Mouse (Mus musculus) hematopoietic stem cell, adult 5-6 weeks (primary cell): ENCODE measurements around the gene Ltbp3. TPM values are rescaled to one million over a fixed set of nuclear protein-coding genes. Genes with fewer than 3 reads are reported as not detected.
A peak's percentile ranks its signal among the peaks of the same experiment; 100 is the strongest.

ENCODE experiments used
- ATAC-seq, 2 experiments: fragments of 125-278 bp in 1 of 2; replicated peaks in 1 of 2; 2 replicates each; pipeline ENCODE4 v1.8.0; 2016 to 2017; ENCODE audit warnings: inconsistent platforms in 2 of 2, mild to moderate bottlenecking in 2 of 2, moderate number of reproducible peaks in 2 of 2, low read depth in 1 of 2, moderate TSS enrichment in 1 of 2; ENCODE audit not compliant: low FRiP score in 2 of 2, poor library complexity in 2 of 2, severe bottlenecking in 2 of 2, insufficient read depth in 1 of 2, low TSS enrichment in 1 of 2
- total RNA-seq: library from RNA; stranded (forward); fragments of 172-1452, 232-1000 nt; gene quantifications from 2 replicates; pipeline ENCODE4 v1.2.3, GENCODE M21; 2017

Ltbp3 gene
- total RNA-seq = 23.5 and 46.0 TPM in 2 replicates

- no peak for ATAC-seq
Observed at GRCm38 (mm10) chr19:5740320-5741317, at the start of gene Ltbp3. Gene Ltbp3 (plus strand): TSS chr19:5740904.

- ATAC-seq = no peak
Observed at GRCm38 (mm10) chr19:5691601-5692000, 49.1 kb upstream of the Ltbp3 start.

DNA sequence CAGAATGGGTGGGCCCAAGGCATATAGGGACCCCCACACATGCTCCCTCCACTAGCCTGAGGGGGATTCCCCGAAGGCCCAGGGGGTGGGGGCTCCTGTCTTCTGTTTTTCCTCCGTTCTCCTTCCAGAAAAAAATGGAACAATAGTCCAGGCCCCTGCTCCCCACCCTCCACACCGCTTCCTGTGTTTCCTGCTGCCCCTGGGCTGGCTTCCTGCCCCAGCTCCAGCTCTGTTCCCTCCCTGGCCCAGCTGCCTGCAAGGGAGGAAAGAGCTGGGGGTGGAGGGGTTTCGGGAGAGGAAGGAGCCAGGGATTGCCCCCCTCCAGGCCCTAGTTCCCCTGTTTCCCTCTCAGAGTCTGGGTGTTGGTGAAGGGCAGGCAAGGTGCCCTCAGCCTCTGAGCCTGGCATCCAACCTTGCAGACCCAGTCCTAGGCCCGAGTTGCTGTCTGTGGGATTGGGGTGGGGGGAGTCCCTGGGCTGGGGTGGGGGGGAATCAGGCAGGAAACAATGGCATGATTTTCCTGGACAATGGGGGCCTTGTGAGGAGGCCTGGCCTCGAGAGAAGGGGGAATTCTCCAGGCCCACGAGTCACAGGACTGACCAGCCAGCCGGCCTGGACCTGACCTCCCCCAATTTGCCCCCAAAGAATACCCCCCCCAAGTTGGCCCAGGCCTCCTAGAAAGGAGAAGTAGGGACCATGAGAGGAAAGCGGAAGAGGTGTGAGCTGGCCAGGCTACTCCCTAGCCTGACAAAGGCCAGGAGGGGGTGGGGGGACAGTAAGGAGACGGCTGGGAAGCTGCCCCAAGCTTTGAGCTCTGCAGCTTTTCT lies 48.4 kb upstream of the Ltbp3 start:
- no peak for ATAC-seq

GRCm38 (mm10) chr19:5692913-5693396 lies 47.7 kb upstream of the Ltbp3 start:
- no peak for ATAC-seq

DNA sequence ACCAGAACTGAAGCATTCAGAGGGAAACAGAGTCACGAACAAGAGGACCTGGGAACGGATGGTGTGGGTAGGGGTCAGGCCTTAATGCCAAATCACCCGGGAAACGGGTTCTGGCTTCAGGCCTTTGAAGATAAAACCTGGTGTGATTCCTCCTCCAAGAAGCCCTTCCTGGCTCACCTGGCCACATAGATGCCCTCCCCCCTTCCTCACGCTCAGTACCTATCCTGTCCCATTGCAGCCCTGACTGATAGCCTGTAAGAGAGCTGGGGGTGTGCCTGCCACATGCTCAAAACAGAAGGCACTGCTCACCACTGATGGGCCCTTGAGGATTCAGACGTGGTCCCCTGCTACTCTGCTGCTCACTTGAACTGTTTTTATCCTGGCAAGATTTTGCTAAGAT lies 46.9 kb upstream of the Ltbp3 start:
- no peak for ATAC-seq

GRCm38 (mm10) chr19:5695849-5696462 lies 44.7 kb upstream of the Ltbp3 start:
- ATAC-seq = no peak

- 0 out of 4 replicates have a peak, but pooled peaks of 1 of the 2 experiments have one; percentile 1 for ATAC-seq
Observed at GRCm38 (mm10) chr19:5704163-5704800, 36.4 kb upstream of the Ltbp3 start, which contains the start of gene Kcnk7. Gene Kcnk7 (plus strand): TSS chr19:5704367.

GRCm38 (mm10) chr19:5704801-5705571 lies 35.7 kb upstream of the Ltbp3 start:
- peak; percentile 49 to 54 for ATAC-seq

GRCm38 (mm10) chr19:5710068-5710467 lies 30.6 kb upstream of the Ltbp3 start:
- no peak for ATAC-seq

- ATAC-seq = no peak
Observed at GRCm38 (mm10) chr19:5710581-5710980, 30.1 kb upstream of the Ltbp3 start.

- no peak for ATAC-seq
Observed at GRCm38 (mm10) chr19:5711218-5711617, 29.5 kb upstream of the Ltbp3 start.

DNA sequence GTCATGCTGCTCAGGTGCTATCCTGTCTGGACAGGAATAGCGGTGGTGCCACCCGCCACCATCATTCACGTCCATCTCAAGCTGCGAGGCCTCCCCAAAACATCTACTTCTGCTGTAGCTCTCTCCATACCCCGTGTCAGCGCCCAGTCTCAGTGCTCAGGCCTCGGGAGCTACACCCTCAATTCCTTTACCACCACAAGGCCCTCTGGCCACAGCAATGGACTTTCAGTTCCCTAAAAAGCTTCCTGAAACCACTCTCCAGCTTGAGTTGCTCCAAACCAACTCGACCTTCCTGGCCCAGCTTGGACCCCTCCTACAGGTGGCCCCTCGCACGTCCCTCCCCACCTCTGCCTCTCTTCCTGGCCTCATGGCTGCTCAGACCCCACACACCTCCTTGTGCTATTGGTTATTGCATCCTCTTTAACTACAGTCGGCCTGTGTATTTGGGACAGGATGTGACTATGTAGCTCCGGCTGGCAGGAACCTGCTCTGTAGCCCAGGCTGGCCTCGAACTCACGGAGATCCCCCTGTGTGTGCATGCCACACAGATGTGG lies 28.7 kb upstream of the Ltbp3 start:
- peak in 1 of 2 experiments; percentile 37; a peak in 2 of 4 replicates for ATAC-seq

DNA sequence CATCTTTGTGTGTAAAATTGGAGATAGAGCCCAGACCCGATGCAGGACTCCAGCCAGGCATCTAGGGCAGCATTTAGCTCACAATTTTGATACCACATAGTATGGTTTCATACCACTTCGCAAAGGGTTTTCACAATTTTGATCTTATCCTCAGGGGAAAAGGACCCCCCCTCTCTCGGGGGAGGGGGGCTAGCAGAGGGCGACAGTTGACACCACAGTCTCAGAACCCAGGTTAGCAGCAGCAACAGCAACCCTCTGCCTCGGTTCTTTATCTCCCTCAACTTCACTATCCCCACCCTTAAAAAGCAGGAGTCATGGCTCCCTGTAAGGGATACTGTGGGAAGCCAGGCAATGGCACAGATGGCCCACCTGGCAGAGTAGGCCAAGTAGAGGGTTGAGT lies 27.4 kb upstream of the Ltbp3 start:
- no peak for ATAC-seq

- peak in 1 of 2 experiments; percentile 40; a peak in 1 of 4 replicates for ATAC-seq
Observed at GRCm38 (mm10) chr19:5713730-5714129, 27.0 kb upstream of the Ltbp3 start.

GRCm38 (mm10) chr19:5715793-5716688 lies 24.7 kb upstream of the Ltbp3 start:
- no peak; a peak in 1 of 4 replicates for ATAC-seq
